Mouse (Mus musculus): Measurements from ENCODE around the gene Arid1b. TPM values are rescaled to one million over a fixed set of nuclear protein-coding genes. Genes with fewer than 3 reads are reported as not detected.

Arid1b gene
- total RNA-seq, 1 experiment = 9.2 TPM

DNA sequence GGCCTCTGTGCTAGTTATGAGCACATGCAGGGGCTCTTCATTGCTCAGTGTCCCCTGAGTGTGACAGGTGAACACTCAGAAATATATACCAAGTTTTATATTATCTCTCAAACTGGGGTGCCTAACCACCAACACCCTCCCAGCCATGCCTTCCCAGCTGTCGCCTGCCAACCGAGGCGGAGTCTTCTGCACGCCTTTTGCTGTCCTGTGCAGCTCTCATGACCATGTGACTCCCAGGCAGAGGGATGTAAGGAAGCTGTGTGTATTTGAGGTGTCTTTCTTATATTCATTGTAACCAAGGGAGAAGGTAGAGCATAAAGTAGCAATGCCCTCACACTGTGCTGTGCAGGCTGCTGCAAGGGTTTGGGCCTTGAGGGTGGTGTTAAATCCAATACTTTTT, 268.7 kb downstream of the Arid1b start:
- no peak overlapping the region for H3K4me3 ChIP-seq (ENCODE audit: insufficient read depth in 1 of 2, low read depth in 1 of 2, low read length in 2 of 2, poor library complexity in 1 of 2, severe bottlenecking in 1 of 2)
- no peak overlapping the region for H3K27ac ChIP-seq (ENCODE audit: insufficient read depth, low read depth, low read length, poor library complexity, severe bottlenecking)
- H3K36me3 ChIP-seq (ENCODE audit: control insufficient read depth, insufficient read depth, low read length, poor library complexity, severe bottlenecking) = no peaks in the 10 kb centered on the region; the same call in 1 of the 2 replicates
- in situ Hi-C loops (cut with MboI; ENCODE audit: low sequenced_read_pairs in 2 of 2, unreplicated experiment in 2 of 2) = no loop called here
- no peaks in the 10 kb centered on the region for H3K9me3 ChIP-seq (ENCODE audit: control insufficient read depth, insufficient read depth, low read depth, low read length)
- no peak overlapping the region for H3K9ac ChIP-seq (ENCODE audit: insufficient read depth, low read depth, low read length, poor library complexity, severe bottlenecking)
- peaks cover 0 to 7% of the 10 kb centered on the region in 2 experiments; a peak in 3 of 4 replicates for H3K4me1 ChIP-seq (ENCODE audit: control insufficient read depth in 2 of 2, insufficient read depth in 2 of 2, low read length in 2 of 2, poor library complexity in 1 of 2)
- no peak for DNase-seq (ENCODE audit: low read depth, low spot score)
- TF ChIP-seq HCFC1 (IDR thresholded peaks at IDR 0.05; ENCODE audit: borderline replicate concordance, insufficient read depth, low read length) = no peak
- TF ChIP-seq CHD2 (IDR thresholded peaks at IDR 0.05; ENCODE audit: low read depth, low read length) = no peak
- TF ChIP-seq ZNF384 (IDR thresholded peaks at IDR 0.05; ENCODE audit: low read depth, low read length) = no peak
- TF ChIP-seq ZC3H11A (IDR thresholded peaks at IDR 0.05; ENCODE audit: borderline replicate concordance, low read depth, low read length) = no peak

DNA sequence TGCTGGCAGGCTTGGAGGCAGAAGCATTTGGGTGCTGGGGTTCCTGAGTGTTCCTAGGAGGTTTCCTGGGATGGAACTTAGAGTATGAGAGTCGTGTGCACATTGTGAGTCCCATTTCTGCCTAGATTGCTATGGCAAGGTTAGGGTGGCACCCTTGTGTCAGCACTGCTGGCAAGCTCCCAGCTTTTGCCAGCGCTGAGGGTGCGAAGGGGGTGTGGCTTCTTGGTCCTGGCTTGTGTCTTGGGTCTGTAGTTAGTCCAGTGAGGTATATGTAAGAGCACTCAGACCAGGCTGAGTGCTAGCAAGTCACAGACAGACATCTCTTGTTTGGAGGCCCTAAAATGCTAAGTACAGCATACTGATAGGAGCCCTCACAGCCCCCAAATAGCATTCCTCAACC, 270.7 kb downstream of the Arid1b start:
- Histone ChIP-seq H3K9ac (ENCODE audit: insufficient read depth, low read depth, low read length, poor library complexity, severe bottlenecking) (no peak overlapping the region), H3K36me3 (ENCODE audit: control insufficient read depth, insufficient read depth, low read length, poor library complexity, severe bottlenecking) (peaks cover 4% of the 10 kb centered on the region; the same call in 1 of the 2 replicates), H3K4me1 (ENCODE audit: control insufficient read depth in 2 of 2, insufficient read depth in 2 of 2, low read length in 2 of 2, poor library complexity in 1 of 2) (peaks cover 1 to 7% of the 10 kb centered on the region in 2 experiments), H3K9me3 (ENCODE audit: control insufficient read depth, insufficient read depth, low read depth, low read length) (no peaks in the 10 kb centered on the region), H3K4me3 (ENCODE audit: insufficient read depth in 1 of 2, low read depth in 1 of 2, low read length in 2 of 2, poor library complexity in 1 of 2, severe bottlenecking in 1 of 2) (no peak overlapping the region), H3K27ac (ENCODE audit: insufficient read depth, low read depth, low read length, poor library complexity, severe bottlenecking) (no peak overlapping the region)
- TF ChIP-seq MAFK (IDR thresholded peaks at IDR 0.05; ENCODE audit: insufficient read depth, low read depth, low read length) (no peak), ZNF384 (IDR thresholded peaks at IDR 0.05; ENCODE audit: low read depth, low read length) (no peak), HCFC1 (IDR thresholded peaks at IDR 0.05; ENCODE audit: borderline replicate concordance, insufficient read depth, low read length) (no peak), ZC3H11A (IDR thresholded peaks at IDR 0.05; ENCODE audit: borderline replicate concordance, low read depth, low read length) (no peak), CHD2 (IDR thresholded peaks at IDR 0.05; ENCODE audit: low read depth, low read length) (no peak)
- no peak for DNase-seq (ENCODE audit: low read depth, low spot score)
- in situ Hi-C loops (cut with MboI; ENCODE audit: low sequenced_read_pairs in 2 of 2, unreplicated experiment in 2 of 2) = no loop called here

DNA sequence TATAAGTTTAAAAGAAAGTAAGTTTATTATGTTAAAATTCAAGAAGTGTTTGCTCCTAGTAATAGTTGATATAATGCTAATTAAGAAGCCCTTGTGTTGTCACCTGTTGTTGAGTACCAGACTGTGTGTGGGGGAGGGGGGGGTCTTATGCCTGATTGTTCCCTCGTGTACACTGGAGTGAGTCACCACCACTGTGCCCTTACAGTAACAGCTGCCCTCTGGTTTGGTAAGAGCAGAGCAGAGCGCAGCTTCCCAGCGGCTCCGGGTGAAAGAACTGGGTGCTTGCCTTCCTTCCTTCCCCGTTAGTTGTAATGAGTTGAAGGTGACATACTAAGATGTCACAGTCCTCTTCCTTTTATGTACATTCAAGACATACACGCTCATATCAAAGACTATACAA, 271.5 kb downstream of the Arid1b start:
- TF ChIP-seq MAFK (IDR thresholded peaks at IDR 0.05; ENCODE audit: insufficient read depth, low read depth, low read length) (no peak), CHD2 (IDR thresholded peaks at IDR 0.05; ENCODE audit: low read depth, low read length) (no peak), ZC3H11A (IDR thresholded peaks at IDR 0.05; ENCODE audit: borderline replicate concordance, low read depth, low read length) (no peak), HCFC1 (IDR thresholded peaks at IDR 0.05; ENCODE audit: borderline replicate concordance, insufficient read depth, low read length) (no peak), ZNF384 (IDR thresholded peaks at IDR 0.05; ENCODE audit: low read depth, low read length) (no peak)
- H3K36me3 ChIP-seq (ENCODE audit: control insufficient read depth, insufficient read depth, low read length, poor library complexity, severe bottlenecking) = peaks cover 4% of the 10 kb centered on the region; the same call in 1 of the 2 replicates
- no peak for DNase-seq (ENCODE audit: low read depth, low spot score)
- no peaks in the 10 kb centered on the region for H3K9me3 ChIP-seq (ENCODE audit: control insufficient read depth, insufficient read depth, low read depth, low read length)
- peaks cover 1 to 8% of the 10 kb centered on the region in 2 experiments; a peak in 3 of 4 replicates for H3K4me1 ChIP-seq (ENCODE audit: control insufficient read depth in 2 of 2, insufficient read depth in 2 of 2, low read length in 2 of 2, poor library complexity in 1 of 2)
- in situ Hi-C loops (cut with MboI; ENCODE audit: low sequenced_read_pairs in 2 of 2, unreplicated experiment in 2 of 2) = no loop called here
- H3K9ac ChIP-seq (ENCODE audit: insufficient read depth, low read depth, low read length, poor library complexity, severe bottlenecking) = no peak overlapping the region
- H3K4me3 ChIP-seq (ENCODE audit: insufficient read depth in 1 of 2, low read depth in 1 of 2, low read length in 2 of 2, poor library complexity in 1 of 2, severe bottlenecking in 1 of 2) = no peak overlapping the region
- H3K27ac ChIP-seq (ENCODE audit: insufficient read depth, low read depth, low read length, poor library complexity, severe bottlenecking) = no peak overlapping the region

DNA sequence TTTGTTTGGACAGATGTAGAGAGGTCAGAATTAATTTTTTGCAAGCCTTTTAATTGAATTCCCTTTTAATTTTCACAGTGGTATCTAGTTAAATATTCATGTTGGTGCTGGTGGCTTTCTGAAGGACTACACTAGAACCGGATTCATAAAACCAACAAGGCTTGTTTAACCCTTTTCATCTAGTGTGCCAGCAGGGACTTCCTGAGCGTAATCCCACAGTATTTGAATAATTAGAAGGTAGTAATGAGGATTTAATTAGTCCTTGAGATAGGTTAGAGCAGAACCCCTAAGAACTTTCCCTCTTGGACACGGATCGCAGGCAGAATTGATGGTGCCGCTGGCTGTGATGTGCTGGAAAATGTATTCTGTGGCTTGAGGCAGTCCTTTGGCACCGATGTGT, 273.6 kb downstream of the Arid1b start:
- Histone ChIP-seq H3K9ac (ENCODE audit: insufficient read depth, low read depth, low read length, poor library complexity, severe bottlenecking) (no peak overlapping the region), H3K36me3 (ENCODE audit: control insufficient read depth, insufficient read depth, low read length, poor library complexity, severe bottlenecking) (peaks cover 4% of the 10 kb centered on the region; the same call in 1 of the 2 replicates), H3K27ac (ENCODE audit: insufficient read depth, low read depth, low read length, poor library complexity, severe bottlenecking) (no peak overlapping the region), H3K9me3 (ENCODE audit: control insufficient read depth, insufficient read depth, low read depth, low read length) (no peaks in the 10 kb centered on the region), H3K4me3 (ENCODE audit: insufficient read depth in 1 of 2, low read depth in 1 of 2, low read length in 2 of 2, poor library complexity in 1 of 2, severe bottlenecking in 1 of 2) (no peak overlapping the region), H3K4me1 (ENCODE audit: control insufficient read depth in 2 of 2, insufficient read depth in 2 of 2, low read length in 2 of 2, poor library complexity in 1 of 2) (peaks cover 6 to 16% of the 10 kb centered on the region in 2 experiments; a peak in 3 of 4 replicates)
- in situ Hi-C loops (cut with MboI; ENCODE audit: low sequenced_read_pairs in 2 of 2, unreplicated experiment in 2 of 2) = no loop called here
- no peak for TF ChIP-seq ZC3H11A (IDR thresholded peaks at IDR 0.05; ENCODE audit: borderline replicate concordance, low read depth, low read length)
- no peak for TF ChIP-seq CHD2 (IDR thresholded peaks at IDR 0.05; ENCODE audit: low read depth, low read length)
- TF ChIP-seq MAFK (IDR thresholded peaks at IDR 0.05; ENCODE audit: insufficient read depth, low read depth, low read length) = no peak
- no peak for TF ChIP-seq HCFC1 (IDR thresholded peaks at IDR 0.05; ENCODE audit: borderline replicate concordance, insufficient read depth, low read length)
- TF ChIP-seq ZNF384 (IDR thresholded peaks at IDR 0.05; ENCODE audit: low read depth, low read length) = no peak
- no peak for DNase-seq (ENCODE audit: low read depth, low spot score)

DNA sequence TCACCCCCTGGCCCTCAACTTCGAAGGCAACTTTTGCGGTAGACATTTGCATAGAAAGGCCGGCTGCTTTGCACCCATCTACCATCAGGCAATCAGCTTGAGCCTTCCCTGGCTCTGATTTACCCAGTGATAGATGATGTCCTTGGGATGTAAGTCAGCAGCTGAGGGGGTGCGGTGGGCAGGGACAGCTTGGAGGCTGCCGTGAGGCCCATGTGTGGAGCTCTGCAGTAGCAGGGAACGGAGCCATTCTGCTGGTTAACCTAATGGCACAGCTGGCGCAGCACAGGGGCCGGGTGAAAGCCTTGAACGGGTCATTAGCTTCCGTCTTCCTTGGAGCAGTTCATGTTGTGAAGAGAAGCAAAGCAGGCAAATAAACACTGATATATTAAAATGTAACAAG, 275.2 kb downstream of the Arid1b start:
- no peak for DNase-seq (ENCODE audit: low read depth, low spot score)
- Histone ChIP-seq H3K4me1 (ENCODE audit: control insufficient read depth in 2 of 2, insufficient read depth in 2 of 2, low read length in 2 of 2, poor library complexity in 1 of 2) (peaks cover 6 to 16% of the 10 kb centered on the region in 2 experiments; a peak in 3 of 4 replicates), H3K36me3 (ENCODE audit: control insufficient read depth, insufficient read depth, low read length, poor library complexity, severe bottlenecking) (peaks cover 4% of the 10 kb centered on the region; the same call in 1 of the 2 replicates), H3K9me3 (ENCODE audit: control insufficient read depth, insufficient read depth, low read depth, low read length) (no peaks in the 10 kb centered on the region), H3K27ac (ENCODE audit: insufficient read depth, low read depth, low read length, poor library complexity, severe bottlenecking) (no peak overlapping the region), H3K9ac (ENCODE audit: insufficient read depth, low read depth, low read length, poor library complexity, severe bottlenecking) (no peak overlapping the region), H3K4me3 (ENCODE audit: insufficient read depth in 1 of 2, low read depth in 1 of 2, low read length in 2 of 2, poor library complexity in 1 of 2, severe bottlenecking in 1 of 2) (no peak overlapping the region)
- TF ChIP-seq ZNF384 (IDR thresholded peaks at IDR 0.05; ENCODE audit: low read depth, low read length) (no peak), HCFC1 (IDR thresholded peaks at IDR 0.05; ENCODE audit: borderline replicate concordance, insufficient read depth, low read length) (no peak), CHD2 (IDR thresholded peaks at IDR 0.05; ENCODE audit: low read depth, low read length) (no peak), ZC3H11A (IDR thresholded peaks at IDR 0.05; ENCODE audit: borderline replicate concordance, low read depth, low read length) (no peak), MAFK (IDR thresholded peaks at IDR 0.05; ENCODE audit: insufficient read depth, low read depth, low read length) (no peak)
- in situ Hi-C loops (cut with MboI; ENCODE audit: low sequenced_read_pairs in 2 of 2, unreplicated experiment in 2 of 2) = no loop called here

Measured in ES-E14 (cell line).